Mouse (Mus musculus) T-helper 17 cell (primary cell): Measurements from ENCODE around the gene Tacc2.

Source experiments
- in situ Hi-C, 2 experiments: fragments of 300-600 bp; cut with MboI, MseI; formaldehyde crosslinking; loops; 1 replicate in 1 of 2; 2 replicates in 1 of 2; pipeline ENCODE4 v1.15.1; 2025; ENCODE audit warnings: high pct_unique_total_duplicates in 2 of 2

Gene Tacc2

DNA sequence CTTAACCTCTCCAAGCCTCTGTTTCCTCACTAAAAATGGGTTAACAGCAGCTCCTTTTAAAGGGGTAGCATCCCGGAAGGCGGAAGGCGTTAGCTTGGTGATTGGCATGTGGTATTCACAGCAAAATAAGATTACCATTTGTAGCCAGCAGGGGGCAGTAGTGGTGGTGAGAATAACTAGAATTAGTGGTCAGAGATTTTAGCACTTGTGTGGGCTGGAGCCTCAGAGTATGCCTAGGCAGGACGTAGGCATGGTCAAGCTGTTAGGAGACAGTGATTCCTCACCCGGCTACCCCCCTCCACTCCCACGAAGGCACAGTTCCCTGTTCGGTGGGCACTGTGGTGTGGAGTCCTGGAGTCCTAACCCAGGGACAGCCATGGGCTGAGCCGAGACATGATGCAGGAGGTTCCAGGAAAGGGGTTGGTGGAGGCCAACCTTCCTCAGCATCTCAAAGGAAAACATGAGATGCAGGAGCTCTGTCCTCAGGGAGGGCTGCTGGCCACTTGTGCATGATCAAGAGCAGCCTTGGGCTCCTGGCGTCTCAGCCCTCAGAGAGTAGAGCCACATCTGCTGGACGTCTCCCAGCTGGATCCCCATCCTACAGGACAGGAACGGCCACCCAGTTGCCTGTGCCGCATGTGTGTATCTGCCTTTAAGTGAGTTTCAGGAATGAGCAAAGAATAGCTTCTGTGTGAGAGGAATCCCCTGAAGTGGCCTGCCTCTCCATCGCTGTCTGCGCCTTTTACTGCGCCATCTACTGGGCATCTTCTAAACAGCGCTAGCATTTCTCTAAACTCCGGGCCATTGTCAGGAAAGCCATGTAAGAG, 185.0 kb downstream of the Tacc2 start:
- in situ Hi-C loops, result no loop called here

DNA sequence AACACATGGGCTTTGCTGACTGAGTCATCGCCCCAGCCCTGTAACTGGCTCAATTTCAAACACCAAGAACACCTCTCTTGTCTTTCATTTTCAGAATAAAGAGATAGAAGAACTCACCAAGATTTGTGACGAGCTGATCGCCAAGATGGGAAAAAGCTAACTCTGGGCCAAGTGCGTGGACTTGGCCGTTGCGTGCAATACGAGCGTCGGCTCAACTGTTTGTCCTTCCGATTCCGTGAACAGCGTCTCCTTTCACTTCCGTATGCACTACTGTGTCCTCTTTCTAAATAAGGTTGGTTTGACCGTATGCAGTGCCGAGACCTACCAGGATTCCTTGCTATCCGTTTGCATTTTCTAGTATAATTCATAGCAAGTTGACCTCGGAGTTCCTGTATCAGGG, 186.9 kb downstream of the Tacc2 start:
- in situ Hi-C loops, result no loop called here

DNA sequence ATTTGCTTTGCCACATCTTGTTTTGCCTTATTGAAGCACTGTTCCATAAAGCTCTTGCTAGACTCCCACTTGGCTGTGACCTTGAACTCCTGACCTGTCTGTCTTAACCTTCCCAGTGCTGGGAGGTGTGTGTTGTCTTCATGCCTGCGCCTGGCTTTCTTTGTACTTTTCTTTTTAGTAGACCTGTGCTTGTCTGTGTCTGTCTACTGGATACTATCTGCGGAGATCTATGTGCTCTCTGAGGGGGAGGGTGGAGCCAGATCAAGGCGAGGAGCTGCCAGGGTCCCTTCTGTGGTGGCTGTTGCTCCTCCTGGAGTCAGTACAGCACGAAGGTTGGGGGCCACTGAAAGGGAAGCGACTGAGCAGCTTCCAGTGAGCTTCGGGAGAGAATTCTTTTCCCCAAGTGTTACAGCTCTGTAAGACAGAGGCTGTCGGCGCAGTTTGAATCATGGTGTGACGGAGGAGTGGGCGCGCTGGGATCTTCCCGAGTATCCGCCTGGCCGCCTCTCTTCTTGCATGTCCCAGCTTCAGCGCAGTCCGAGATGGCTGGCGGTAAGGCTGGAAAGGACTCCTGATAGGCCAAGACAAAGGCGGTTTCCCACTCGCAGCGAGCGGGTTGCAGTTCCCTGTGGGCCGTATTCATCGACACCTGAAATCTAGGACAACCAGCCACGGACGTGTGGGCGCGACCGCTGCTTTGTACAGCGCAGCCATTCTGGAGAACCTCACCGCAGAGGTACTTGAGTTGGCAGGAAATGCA, 189.4 kb downstream of the Tacc2 start:
- in situ Hi-C loops, result no loop called here

DNA sequence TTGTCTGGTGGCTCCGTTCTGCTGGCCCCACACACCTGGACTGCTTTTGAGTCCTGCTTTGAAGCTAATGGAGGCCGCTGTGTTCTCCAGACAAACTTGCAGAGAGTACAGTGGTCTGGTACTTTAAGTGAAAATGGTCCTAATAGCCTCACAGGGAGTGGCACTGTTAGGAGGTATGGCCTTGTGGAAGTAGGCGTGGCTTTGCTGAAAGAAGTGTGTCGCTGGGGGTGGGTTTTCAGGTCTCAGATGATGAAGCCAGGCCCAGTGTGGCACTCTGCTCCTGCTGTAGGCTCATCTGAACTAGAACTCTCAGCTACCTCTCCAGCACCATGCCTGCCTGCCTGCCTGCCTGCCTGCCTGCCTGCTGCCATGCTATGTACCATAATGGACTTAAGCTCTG, 190.9 kb downstream of the Tacc2 start:
- in situ Hi-C loops, result no loop called here

DNA sequence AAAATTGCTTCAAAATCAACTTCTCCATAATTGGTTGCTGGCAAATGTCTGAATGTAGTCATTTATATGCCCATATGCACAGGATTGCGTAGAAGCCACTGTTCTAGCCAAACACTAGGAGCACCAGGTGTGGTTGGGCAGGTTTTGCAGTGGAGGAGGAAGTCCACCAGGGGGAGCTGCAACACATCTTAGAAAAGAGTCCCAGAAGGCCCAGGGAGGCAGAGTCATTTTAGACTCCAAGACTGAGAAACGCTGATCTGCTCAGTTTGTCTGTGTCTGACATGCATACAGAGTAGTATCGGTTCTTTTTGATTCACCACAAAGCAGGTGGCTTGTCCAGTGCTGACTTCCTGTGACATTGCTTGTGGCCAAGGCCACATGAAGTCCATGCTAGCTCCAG, 193.5 kb downstream of the Tacc2 start:
- in situ Hi-C loops, result loop anchor here (5.0 kb wide), 3 partner anchors 87 to 147 kb away; no protein-coding TSS in a partner anchor

DNA sequence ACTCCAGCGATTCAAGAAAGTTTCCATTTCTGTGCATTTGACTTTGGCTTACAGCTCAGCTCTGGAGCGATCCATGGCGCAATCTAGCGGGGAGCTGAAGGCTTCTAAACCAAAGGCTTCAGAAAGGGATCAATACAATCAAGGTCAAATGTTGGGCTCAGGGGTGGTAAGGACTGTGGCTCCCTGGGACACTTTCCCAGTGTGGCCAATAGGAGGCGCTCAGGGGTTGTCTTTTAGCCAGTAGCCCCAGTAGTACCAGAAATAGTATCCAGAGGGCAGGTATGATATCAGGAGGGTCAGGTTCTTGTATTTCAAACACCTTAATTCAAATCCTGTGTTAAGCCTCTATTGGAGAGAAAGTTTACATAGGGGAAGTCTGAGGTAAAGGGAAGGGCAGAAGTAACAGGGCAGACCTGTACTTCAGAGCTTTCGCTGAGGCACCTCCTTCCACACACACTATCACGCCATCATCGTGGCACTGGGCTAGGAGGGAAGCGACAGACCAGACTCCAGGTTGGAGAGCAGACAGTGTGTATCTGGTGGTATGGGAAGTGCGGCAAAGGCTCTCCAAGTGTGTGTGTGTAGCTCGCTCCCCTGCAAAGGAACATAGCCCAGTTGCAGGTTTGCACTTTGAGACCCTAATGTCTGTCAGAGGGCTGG, 196.1 kb downstream of the Tacc2 start:
- in situ Hi-C loops, result loop anchor here (5.0 kb wide), 3 partner anchors 84 to 144 kb away; no protein-coding TSS in a partner anchor

DNA sequence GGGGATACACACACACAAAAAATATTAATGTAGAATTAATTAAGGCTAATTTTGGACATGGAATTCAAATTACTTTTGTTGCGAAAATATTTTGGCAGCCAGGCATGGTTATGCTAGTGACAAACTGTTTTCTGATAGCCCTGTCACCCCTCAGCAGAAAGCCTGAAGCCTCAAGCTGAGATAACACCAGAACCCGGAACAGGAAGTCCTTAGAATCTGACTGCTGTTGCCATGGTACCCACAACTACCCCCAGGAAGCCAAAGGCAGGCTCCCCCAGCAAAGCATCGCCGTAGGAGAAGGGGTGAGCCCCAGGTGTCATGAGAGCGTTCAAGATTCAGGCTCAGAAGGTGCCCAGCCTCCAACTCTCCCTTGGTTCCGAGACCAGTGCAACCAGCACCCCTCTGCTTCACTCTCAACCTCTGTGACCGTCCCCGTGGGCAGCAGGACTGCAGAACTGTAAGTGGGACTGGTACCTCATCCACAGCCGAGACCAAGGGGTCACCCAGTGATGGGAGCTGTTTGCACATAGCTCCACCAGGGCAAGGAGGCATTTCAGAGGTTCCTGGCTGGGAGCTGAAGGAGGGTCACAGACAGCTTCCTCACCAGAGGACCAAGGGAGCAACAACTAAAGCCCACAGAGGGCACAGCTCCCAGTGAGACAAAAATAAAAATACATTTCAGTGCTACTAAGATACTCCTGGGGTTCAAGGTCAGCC, 196.8 kb downstream of the Tacc2 start, which contains the start of gene Btbd16:
Btbd16 (plus strand) TSS at position 156 of the 717 bp plus-strand sequence.
- in situ Hi-C loops, result loop anchor here (5.0 kb wide), 3 partner anchors 83 to 143 kb away; no protein-coding TSS in a partner anchor

DNA sequence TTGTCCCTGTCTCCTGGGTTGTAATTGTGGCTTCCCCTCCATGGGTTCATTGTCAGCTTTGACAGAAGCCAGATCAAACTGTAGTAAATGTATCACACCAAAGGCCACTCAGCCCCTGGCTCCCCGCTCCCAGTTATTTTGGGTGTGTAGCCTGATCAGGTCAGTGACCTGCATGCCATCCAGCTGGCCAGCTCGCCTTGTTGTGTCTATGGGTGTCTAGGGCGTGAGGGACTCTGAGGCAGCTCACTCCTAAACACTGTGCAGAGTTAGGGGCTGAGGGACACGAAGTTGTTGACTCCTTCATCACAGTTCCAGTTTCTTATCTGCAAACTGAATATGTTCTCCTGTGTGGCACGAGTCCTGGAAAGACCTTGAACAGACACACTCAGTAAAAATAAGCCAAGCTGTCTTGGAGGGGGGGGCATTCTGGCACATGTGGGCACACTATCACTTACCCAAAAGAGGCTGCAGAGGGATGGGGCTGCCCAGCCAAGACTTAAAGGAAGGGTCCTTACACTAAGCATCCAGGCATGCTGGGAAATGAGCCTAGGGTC, 203.7 kb downstream of the Tacc2 start:
- in situ Hi-C loops, result loop anchor here in 1 of 2 experiments (5.0 kb wide), 1 partner anchor 261 kb away; no protein-coding TSS in a partner anchor

DNA sequence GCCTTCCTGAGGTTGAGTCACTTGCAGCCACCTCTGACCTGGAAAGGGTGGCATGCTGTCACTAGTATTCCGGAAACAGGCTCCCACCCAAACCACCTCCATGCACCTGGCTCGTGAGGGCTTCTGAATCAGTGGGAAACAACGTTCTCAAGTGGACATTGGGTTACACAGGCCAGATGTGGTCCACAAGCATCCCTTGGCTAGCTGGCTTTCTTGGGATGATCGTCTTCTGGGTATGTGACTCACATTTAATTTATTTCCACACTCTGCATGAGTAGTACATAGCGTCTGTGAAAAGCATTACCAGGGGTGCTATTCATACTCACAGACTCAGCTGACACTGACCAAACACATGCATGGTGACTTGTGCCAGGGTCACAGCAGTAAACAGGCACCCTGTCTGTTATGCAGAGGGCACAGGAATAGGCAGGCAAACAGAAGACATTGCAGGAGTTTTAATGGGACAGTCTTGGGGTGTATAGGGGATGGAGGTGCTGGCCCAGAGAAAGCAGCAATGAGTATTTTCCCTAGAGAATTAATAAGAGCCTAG, 205.3 kb downstream of the Tacc2 start:
- in situ Hi-C loops, result loop anchor here in 1 of 2 experiments (5.0 kb wide), 1 partner anchor 260 kb away; no protein-coding TSS in a partner anchor

DNA sequence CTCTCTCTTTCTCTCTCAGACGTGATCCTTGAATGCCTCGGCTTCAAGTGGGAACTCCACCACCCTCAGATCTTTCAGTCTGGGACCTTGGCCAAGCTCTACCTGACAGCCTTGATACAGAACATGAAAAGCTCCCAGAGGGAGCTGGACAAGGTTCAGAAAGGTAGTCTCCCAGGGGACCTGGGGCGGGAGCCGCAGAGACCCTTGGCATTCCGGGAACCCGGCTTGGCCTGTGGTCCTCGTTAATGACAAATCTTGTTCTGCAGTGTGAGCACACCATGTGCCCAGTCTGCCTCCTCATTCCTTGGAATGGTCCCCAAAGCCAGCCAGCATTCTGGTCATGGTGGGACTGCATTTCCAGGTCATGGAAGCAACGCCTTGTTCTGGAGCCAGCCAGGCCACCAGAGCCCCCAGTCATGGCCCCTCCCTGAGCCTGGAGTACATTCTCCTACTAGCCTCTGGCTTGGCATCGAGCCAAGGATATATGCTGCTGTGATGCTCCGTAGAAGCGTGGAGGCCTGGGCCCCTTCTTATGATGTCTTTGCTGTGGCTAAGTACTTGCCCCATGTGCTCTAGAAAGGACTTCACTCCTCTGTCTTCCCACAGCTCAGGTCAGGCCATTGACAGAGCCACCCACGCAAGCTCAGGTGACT, 208.8 kb downstream of the Tacc2 start:
- in situ Hi-C loops, result loop anchor here in 1 of 2 experiments (5.0 kb wide), 1 partner anchor 276 kb away; no protein-coding TSS in a partner anchor

DNA sequence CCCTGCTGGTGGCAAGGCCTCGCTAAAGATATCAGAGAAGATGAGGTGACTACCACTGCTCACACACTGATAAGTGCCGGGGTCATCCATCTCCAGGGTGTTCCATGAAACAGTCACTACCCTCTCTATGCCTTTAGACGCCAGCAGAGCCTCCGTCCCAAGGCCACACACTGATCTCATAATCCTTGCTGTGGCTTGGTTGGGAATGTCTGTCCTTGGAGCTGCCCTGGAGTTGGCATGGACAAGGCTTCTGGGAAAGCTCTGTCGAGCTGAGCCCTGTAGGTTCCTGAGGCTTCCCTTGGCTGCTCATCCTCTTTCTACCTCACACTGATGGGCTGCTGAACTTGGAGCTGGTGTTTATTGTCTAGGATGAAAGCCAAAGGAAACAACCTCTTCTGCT, 209.5 kb downstream of the Tacc2 start:
- in situ Hi-C loops, result loop anchor here in 1 of 2 experiments (5.0 kb wide), 1 partner anchor 276 kb away; no protein-coding TSS in a partner anchor

DNA sequence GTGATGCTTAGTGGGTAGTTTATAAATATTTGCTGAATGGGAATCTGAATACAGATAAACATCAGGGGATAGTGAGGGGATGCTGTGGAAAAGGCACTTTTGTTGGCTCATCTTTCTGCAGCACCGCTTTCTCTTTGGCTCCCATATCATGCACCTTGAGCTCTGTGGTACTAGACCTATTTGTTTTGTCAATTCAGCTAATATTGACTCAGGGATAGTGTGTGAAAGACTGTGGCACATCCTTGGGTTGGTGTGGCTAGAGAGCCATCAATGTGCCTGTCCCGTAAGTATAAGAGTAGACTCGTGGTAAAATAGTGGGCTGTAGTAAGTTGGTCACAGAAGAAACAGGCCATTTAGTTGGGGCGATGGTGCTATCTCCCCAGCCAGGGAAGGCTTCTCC, 210.3 kb downstream of the Tacc2 start:
- in situ Hi-C loops, result loop anchor here in 1 of 2 experiments (5.0 kb wide), 1 partner anchor 275 kb away; no protein-coding TSS in a partner anchor

DNA sequence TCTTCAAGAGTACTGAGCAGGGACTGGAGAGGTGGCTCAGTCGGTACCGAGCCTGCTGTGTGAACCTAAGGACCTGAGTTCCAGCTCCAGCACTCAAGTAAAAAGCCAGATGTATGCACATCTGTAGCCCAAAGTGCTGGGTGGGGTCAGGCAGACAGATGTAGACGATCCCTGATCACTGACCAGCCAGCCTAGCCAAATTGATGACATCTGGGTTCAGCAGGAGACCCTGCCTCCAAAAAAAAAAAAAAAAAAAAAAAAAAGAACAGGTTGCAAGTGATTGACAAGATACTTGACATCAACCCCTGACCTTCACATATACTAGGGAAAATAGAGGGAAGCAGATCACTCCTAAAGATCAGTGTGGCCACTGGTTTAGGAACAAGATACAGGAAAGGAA, 211.7 kb downstream of the Tacc2 start:
- in situ Hi-C loops, result loop anchor here in 1 of 2 experiments (5.0 kb wide), 1 partner anchor 273 kb away; no protein-coding TSS in a partner anchor

DNA sequence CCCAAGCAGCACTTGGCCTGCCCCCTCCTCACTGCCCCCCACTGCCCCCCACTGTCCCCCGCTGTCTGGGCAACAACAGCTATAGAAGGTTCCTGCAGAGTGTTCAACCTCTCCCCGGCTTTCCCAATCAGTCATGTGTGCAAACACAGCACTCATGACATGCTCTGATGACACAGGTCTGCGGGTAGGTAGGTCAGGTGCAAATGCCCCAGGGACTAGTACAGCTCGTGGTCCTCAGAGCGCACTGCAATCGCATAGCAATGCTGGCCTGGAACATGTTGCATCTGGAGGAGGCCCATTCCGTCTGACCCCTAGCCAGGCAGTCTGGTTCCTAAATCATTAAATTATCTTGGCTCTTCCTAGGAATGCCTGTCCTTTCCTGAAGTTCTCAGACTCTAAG, 212.2 kb downstream of the Tacc2 start:
- in situ Hi-C loops, result loop anchor here in 1 of 2 experiments (5.0 kb wide), 1 partner anchor 273 kb away; no protein-coding TSS in a partner anchor

DNA sequence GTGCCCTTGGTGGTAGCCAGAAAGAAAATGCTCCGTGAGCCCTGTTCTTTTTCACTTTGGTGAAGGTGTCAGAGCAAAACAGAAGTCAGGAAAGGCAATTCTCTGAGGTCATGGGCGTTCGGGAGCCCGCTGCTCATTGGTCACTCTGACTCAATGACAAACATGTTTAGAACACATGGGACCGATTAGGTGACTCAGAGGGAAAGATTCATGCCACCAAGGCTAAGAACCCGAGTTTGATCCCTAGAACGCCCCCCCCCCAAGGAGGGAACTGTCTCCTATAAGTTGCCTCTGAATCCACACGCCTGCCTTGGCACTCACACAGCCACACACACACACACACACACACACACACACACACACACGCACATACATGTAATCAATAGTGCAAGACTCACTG, 216.4 kb downstream of the Tacc2 start:
- in situ Hi-C loops, result loop anchor here (10.0 kb wide), 2 partner anchors 1019 to 1559 kb away; no protein-coding TSS in a partner anchor

DNA sequence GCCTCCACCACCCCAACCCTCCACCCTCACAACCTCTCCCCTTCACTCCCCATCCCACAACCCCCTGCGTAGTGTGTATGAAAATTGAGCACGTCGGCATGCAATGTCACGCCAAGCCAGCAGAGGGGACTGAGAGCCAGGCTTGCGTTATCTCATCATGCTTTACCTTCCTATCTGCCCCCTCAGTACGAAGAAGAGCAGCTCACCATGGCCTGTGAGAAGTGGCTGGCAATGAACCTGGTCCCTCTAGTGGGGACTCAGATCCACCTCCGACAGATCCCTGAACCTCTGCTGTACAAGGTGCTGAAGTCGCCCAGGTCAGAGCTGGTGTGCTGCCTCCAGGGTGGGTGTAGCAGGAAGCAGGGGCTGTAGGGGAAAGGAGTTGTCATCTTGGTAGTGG, 219.5 kb downstream of the Tacc2 start:
- in situ Hi-C loops, result loop anchor here (10.0 kb wide), 2 partner anchors 1022 to 1562 kb away; no protein-coding TSS in a partner anchor

DNA sequence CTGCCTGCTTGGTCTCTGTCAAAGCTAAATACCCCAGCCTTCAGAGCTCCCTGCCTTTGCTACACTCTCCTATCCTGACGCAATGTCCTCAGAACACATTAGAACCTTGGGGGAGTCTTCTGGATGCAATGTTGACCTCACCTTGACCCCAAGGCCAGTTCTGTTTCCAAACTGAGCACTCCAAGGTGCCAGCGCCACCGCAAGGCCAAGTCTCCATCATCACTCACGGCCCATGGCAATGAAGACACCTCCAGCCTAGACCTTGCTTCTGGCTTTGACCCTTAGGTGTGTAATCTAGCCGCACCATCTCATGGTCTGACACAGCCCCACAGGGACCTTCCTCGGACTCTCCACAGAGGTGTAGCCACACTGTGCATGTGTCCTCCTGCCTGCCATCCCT, 220.3 kb downstream of the Tacc2 start:
- in situ Hi-C loops, result loop anchor here (10.0 kb wide), 2 partner anchors 1023 to 1563 kb away; no protein-coding TSS in a partner anchor

DNA sequence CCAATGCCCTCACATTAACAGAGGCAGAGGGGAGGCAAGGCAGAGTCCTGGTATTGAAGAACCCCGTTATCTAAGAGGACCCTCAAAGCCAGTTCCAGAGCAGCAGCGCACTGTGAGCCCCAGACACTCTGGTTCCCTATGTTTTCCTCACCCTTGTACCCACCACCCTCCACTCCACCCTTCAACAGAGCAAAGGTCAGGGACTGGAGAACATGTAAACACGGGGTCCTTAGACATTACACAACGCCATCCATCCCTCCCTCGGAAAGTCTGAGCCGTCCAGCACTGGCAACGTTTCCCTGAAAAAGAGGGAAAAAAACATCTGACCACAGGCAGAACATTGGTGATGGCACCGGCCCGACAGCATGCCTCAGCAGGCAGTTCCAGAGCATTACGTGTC, 222.2 kb downstream of the Tacc2 start:
- in situ Hi-C loops, result loop anchor here (10.0 kb wide), 2 partner anchors 1025 to 1565 kb away; no protein-coding TSS in a partner anchor

DNA sequence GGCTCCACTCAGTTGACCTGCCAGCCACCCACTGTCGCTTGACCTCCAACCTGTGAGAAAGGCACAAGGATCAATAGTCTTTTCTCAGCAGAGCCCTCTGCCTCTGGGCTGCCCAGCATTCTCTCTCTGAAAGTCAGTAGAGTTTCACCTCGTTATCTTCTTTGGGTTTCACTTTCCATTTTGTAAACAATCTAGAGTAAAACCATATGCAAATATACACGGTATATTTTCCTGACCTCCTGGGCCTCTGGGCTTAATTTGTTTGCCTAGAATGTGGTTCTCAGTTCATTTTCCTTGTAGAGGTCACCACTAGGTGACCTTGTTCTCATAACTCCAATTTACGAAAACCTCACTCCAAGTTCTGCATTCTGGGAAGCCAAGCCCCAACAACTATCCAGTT, 223.4 kb downstream of the Tacc2 start:
- in situ Hi-C loops, result no loop called here
